8 mouse cellular contexts compared by ENCODE assay signal in genomic region chr3:40799530-40800372, GRCm38 (mm10). TPM values are rescaled to one million over a fixed set of nuclear protein-coding genes. Genes with fewer than 3 reads are reported as not detected.
A peak's percentile ranks its signal among the peaks of the same experiment; 100 is the strongest.
DNase-seq lines count a peak whose midpoint lies in the region; ATAC-seq lines count a peak whose summit lies in the region.

Gene Plk4 (plus strand): TSS chr3:40800019.

- H3K9me3 ChIP-seq in hindbrain, embryonic 12.5 days (replicated peaks), result no peaks in the 10 kb centered on the region

- H3K36me3 ChIP-seq in hindbrain, embryonic 12.5 days, result no peaks in the 10 kb centered on the region

- peaks cover 7% of the 10 kb centered on the region for H3K4me1 ChIP-seq in hindbrain, embryonic 12.5 days

- H3K27ac ChIP-seq in hindbrain, embryonic 12.5 days, result peak within 1 kb of the TSS; percentile 68

- peak within 1 kb of the TSS; percentile 79 for H3K4me3 ChIP-seq in hindbrain, embryonic 12.5 days

- peak within 1 kb of the TSS; percentile 89 for H3K9ac ChIP-seq in hindbrain, embryonic 12.5 days

- DNase-seq in NIH3T3 (ENCODE audit: low read depth), result peak; percentile 99
- DNase-seq in cerebellum, postnatal 10 days, result peak; percentile 99
- peak; percentile 90 to 96 for DNase-seq in frontal cortex, postnatal 10 days (ENCODE audit: low spot score in 2 of 2)
- DNase-seq in layer of hippocampus, postnatal 14 days (ENCODE audit: low spot score in 2 of 2), result peak; percentile 93 to 96
- peak; percentile 98 for DNase-seq in lung, postnatal 14 days
- DNase-seq in retina, adult 2 months (ENCODE audit: low read depth, low spot score), result peak; percentile 90
- DNase-seq in thymus, postnatal 36 days, result peak; percentile 92 to 94

- peak; percentile 99 for ATAC-seq in hindbrain, embryonic 12.5 days (ENCODE audit: low FRiP score)

- WGBS in hindbrain, embryonic 12.5 days, result 2% methylated on average over 66 of the region's 66 CpGs

- no peaks in the 10 kb centered on the region for H3K27me3 ChIP-seq in hindbrain, embryonic 12.5 days

- H3K4me2 ChIP-seq in hindbrain, embryonic 12.5 days (replicated peaks), result peak within 1 kb of the TSS; percentile 98

RNA-seq across cellular contexts. Expression of gene Plk4, which starts in this region (rescaled TPM):
- polyA plus RNA-seq in hindbrain, embryonic 12.5 days (2016; fragmentation: Nextera tagmentation; extraction: Ambion mirVana), result 40.9 and 43.0 TPM in 2 replicates
- 1 to 10 TPM; 3.6 to 4.5 TPM for total RNA-seq in layer of hippocampus, postnatal 14 days (2021)

Comparison
In these comparisons a context has a peak if more than half of its experiments do, and no peak if none do; other contexts are left out.
1. Peak in every context shown above with its lines: DNase-seq, ATAC-seq, H3K4me3 ChIP-seq and H3K27ac ChIP-seq.